Mouse (Mus musculus) midbrain, embryonic 15.5 days (tissue): ENCODE results near the gene Baiap2. TPM values are rescaled to one million over a fixed set of nuclear protein-coding genes. Genes with fewer than 3 reads are reported as not detected.

Experiments used
- microRNA counts: library from miRNA; unstranded; fragments of <30 nt; microRNA quantifications from one replicate; lab custom pipeline; 2016
- microRNA-seq: library from miRNA; unstranded; fragments of <30 nt; microRNA quantifications from one replicate; pipeline ENCODE4, GENCODE M21; 2016
- polyA plus RNA-seq: library from polyadenylated mRNA; unstranded; fragments of >200 nt; fragmentation: Nextera tagmentation; extraction: Ambion mirVana; gene quantifications from 2 replicates; pipeline ENCODE4 v1.2.1, GENCODE M21; 2015

Gene Baiap2
- polyA plus RNA-seq, 1 experiment from 2014 or later = 15.5 TPM

MicroRNA genes within 50 kb of the gene (microRNA counts, 519-probe panel; counts per million panel counts)
- 2,950 counts per million, percentile 65 among the panel's probes with 10 or more counts for microRNA mmu-miR-338-3p (lab: Ali Mortazavi, UCI)
- 2,063 counts per million, percentile 20 among the panel's probes with 10 or more counts for microRNA mmu-miR-338-5p (lab: Ali Mortazavi, UCI)

Small RNA genes within 50 kb of the gene (microRNA-seq; reads per million reads assigned to microRNA genes)
- gene Mir3065 (not detected), gene Mir338 (not detected)

Other genes with a start within 250 kb of the Baiap2 start
- 113 and 116 TPM in 2 replicates for gene Chmp6, start 29.3 kb upstream of the Baiap2 start, polyA plus RNA-seq
- 45.3 and 45.5 TPM in 2 replicates for gene Aatk, start 104.4 kb downstream of the Baiap2 start, polyA plus RNA-seq
- 35.0 and 35.6 TPM in 2 replicates for gene Cep131, start 144.1 kb downstream of the Baiap2 start, polyA plus RNA-seq
- gene Tepsin, start 156.0 kb downstream of the Baiap2 start, polyA plus RNA-seq = 23.6 and 24.2 TPM in 2 replicates
- gene Ndufaf8, start 156.2 kb downstream of the Baiap2 start, polyA plus RNA-seq = 51.4 and 53.5 TPM in 2 replicates
- gene Slc38a10, start 208.6 kb downstream of the Baiap2 start, polyA plus RNA-seq = 116 and 125 TPM in 2 replicates